Mouse (Mus musculus): ENCODE data around the gene Il11ra2.
"Not testable (repeated sequence)": the region's sequence is repeated elsewhere in the genome, so short reads cannot be mapped to it uniquely, and the experiment has no call there.

The Il11ra2 gene

DNA sequence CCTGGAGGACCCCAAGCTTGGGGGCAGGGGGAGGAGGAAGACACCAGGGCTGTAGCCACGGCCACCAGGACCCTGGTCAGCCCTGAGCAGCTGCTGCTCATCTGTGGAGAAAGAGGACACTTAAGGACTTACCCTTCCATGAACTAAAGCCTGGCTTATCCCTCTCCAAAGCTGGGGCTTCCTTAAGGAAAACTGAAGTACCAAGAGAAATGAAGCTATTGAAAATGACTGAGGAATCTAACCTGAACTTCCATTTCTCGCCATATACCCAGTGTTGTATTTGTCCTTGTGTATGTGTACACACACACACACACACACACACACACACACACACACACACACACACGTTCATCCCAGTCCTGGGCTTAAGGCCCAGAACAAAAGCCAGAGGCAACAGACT lies at the start of gene Il11ra2:
Il11ra2 (minus strand) TSS at position 101 of the 400 bp plus-strand sequence.
- not testable (repeated sequence) for DNase-seq (ENCODE audit: low spot score)

DNA sequence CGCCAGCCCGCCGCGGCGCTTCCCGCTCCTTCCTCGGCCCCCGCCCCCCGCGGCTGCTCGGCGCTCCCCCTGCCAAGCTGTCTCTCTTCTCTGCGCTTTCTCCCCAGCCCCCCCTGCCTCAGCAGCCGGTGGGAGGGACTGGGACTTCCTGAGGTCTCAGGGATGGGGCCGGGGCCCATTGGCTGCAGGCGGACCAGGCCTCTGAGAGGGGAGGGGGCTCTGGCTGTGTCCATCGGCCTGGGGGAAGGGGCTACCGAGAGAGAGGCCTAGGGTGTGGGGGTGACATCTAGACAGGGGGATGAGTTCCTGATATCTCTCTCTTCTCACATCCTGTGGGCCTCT lies 20.5 kb upstream of the Il11ra2 start:
- not testable (repeated sequence) for DNase-seq (ENCODE audit: low spot score)

DNA sequence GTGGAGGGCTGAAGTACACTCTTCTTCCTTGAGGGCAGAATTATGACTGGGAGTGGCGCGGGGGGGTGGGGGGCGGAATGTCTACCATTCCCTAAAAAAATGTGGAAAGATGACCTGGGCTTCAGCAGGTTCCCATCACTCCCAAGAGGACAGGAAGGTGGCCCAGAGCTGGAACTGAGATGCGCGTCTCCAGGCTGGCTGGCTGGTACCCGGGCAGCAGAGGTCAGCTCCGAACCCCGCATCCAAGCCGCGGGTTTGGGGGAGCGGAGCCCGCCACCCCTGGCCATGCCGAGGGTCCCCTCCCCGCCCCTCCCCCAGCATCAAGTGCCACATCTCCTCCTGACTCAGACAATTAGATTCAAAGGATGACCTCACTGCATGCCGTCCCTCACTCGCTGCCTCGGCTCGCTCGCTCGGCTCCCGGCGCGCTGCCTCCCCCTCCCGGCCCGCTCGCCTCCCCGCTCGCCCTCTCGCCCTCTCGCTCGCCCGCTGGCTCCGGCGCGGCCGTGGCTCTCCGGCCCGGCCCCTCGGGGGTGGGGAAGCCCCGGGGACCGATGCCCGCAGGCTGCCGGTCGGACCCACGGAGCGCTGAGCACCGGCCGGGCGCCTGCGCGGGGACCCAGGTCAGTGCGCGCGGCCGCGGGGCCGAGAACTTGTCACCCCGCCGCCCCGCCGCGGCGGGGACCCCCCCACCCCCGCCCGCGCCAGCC lies 19.9 kb upstream of the Il11ra2 start:
- DNase-seq (ENCODE audit: low spot score) = not testable (repeated sequence)

DNA sequence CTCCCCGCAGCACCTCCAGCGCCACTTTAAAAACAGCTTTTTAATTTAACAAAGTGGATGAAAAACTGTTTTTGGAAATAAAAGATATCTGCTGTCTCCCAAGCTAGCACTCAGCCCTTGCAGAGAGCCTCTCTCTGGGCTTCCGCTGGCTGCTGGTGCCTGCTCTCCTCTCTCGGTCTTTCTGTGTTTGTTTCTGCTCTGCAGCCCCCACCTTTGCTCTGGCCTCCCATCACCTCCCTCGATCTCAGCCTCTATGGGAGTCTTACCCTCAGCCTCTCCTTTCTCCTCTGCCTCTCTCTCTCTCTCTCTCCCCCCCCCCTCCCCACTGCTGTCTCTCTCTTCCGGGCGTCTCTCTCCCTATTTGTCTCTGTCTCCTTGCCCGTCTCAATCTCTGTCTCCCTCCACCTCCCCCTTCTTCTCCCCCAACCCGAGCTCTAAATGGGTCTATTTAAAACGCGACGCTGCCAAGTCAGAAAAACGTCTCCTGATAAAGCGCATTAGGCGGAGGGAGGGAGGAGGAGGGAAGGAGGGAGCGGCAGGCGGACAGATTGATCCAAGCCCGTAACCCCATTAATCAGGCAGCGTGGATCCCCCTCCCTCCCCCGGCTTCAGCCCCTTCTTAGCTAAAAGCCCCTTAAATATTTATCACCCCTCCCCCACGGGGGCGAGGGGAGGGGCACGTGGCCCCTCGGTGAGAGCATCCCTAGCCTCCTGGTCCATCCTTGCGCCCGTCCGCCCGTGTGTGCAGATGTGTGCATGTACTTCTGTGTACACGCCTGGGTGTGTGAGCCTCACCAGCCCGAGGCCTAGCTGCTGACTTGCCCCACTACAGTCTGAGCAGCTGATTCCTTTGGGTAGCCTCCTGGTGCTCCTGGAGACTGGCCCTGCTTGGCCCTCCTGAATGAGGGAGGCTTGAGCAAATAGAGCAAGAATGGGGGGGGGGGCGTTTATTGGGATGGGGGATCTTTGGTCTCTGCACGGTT lies 19.0 kb upstream of the Il11ra2 start:
- DNase-seq (ENCODE audit: low spot score) = not testable (repeated sequence)

DNA sequence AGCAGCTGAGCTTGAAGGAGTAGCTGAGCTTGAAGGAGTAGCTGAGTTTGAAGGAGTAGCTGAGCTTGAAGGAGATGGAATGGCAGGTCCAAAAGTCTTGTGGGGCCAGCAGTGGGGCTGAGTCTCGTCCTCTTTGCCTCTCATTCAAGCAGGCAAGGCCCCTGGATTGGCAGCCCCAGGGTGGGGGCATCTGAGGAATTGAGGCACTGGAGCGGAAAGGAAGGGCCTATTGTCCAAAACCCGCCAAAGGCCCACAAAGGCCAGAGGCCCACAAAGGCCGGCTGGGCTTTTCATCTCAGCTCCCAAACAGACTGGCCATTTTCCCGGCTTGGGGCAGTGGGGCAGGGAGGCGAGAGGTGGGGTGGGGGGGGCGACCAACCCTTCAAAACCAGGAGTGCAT lies 17.7 kb upstream of the Il11ra2 start:
- not testable (repeated sequence) for DNase-seq (ENCODE audit: low spot score)

DNA sequence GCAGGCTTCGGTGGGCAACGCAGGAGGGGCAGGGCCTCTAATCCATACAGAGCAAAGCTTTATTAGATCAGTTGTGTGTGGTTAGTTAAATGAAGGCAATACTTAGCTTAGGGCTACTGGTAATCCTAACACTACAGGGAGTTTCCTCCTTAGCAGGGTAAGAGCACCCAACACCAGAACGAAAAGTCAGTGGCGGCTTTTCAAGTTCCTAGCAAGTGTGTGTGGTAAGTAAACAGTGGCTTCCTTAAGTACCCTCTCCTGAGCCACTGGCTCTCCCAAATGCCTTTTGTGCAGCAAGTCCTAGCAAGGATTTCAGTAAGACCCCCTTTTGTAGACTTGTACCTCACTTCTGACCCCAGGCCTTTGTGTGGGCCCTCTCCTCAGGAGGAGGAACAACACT lies 13.7 kb upstream of the Il11ra2 start:
- DNase-seq (ENCODE audit: low spot score) = not testable (repeated sequence)

DNA sequence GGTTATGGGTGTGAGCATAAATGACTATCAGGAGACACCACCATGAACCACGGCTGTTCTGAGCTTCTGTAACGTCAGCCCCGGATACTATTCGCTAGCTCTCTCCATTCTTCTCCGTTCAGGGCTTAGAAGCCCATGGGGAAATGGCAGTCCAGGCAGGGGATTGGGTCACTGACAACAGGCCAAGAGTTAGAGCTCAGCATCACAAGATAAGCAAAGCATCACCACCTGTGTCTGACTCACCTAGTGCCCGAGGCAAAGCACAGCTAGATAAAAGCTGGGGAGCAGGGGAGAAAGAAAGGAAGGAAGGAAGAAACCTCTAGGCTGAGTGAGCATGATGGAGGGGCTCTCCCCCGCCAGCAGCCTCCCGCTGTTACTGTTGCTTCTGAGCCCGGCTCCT lies 6.7 kb downstream of the Il11ra2 start, which contains the start of gene Ccl27b:
Ccl27b (plus strand) TSS at position 301 of the 400 bp plus-strand sequence.
- DNase-seq (ENCODE audit: low spot score) = not testable (repeated sequence)

DNA sequence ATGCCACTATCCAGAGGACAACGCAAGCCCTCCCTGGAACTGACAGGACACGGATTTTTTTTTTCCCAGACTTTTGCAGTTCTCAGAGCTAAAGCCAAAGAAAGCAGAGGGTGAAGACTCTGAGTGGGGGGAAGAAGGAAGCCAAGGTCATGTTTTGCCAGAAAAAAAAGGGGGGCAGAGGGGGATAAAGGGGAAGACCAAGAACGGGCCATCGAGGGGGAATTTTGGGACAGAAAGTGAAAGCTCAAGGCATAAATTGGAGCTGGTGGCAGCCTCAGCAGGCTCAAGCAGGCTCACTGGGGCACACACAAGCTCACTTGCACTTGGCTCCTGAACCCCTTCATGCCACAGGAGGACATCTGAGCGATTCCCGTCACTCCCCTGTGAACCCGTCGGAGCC lies 32.3 kb downstream of the Il11ra2 start, which contains the start of gene Gm2564:
Gm2564 (plus strand) TSS at position 301 of the 400 bp plus-strand sequence.
- DNase-seq (ENCODE audit: low spot score) = not testable (repeated sequence)

DNA sequence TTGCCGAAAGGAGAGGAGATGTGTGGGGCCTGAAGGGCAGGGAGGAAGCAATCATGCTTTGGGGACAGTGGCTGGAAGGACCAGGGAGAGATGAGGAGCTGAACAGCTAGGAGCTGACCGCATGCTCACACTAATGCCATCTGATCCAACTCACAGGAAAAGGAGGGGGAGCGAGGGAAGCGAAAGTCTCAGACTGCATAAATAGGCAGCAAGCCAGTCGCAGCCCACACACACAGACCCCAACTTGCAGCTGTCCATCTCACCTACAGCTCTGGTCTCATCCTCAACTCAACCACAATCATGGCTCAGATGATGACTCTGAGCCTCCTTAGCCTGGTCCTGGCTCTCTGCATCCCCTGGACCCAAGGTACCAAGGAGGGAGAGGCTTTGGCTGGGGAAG lies 49.8 kb downstream of the Il11ra2 start, which contains the start of gene Gm10591:
Gm10591 (plus strand) TSS at position 301 of the 400 bp plus-strand sequence.
- DNase-seq (ENCODE audit: low spot score) = not testable (repeated sequence)

Data from T-cell, adult 2 months (primary cell).